Mouse (Mus musculus) lung, postnatal 4 days (tissue): ENCODE measurements at regions not wholly inside any gene's neighbourhood (a gene's known extent, or its start where the extent isn't known, plus 50 kb on each side); places are given as distances from the start of the nearest gene placed in this dataset.
A peak's percentile ranks its signal among the peaks of the same experiment; 100 is the strongest.

ENCODE experiments used
- DNase-seq, 2 experiments: peaks; one replicate each; pipeline ENCODE4 v3.0.0; 2021

DNA sequence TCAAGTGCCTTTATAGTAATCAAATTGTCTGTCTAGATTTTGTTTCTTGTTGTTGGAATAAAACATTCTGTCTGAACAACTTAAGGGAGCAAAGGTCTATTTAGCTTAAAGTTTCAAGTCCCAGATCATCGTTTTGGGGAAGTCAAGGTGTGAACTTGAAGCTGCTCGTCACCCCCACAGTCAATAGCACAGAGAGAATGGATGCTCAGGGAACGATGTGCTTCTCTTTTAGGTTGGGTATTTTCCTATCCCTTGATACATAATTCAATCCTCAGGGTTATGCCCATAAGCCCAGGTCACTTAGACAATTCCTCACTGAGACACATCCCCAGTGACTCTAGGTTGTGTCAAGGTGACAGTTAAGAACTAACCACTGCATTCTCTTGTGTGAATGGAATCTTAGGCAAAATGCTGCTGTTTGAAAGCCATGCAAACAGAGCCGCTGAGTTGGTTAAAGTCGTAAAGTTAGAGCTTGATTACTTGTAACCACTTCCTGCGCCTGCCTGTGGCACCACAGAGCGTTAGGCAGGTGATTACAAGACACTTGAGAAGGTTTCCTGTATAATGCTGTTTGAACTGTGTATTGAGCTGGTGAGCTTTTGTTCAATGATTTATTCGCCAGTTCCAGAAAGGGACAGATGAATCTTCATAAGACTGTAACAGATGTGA is 170.2 kb downstream of the Btg1 start:
- DNase-seq: no peak

DNA sequence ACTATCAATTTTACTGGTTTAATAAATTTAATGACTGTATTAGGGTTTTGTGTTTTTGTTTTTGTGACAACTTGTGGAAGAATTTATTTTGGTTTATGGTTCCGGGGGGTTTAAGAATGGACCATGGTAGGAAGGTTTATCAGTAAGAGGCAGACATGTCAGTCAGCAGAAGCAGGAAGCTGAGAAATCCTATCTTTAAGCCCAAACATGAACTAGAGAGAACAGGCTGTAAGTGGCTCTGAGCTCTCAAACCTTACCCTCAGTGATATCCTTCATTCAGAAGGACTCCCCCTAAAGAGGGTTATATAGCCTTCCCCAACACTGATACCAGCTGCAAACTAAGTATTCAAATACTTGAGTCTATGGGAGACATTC is 170.8 kb downstream of the Btg1 start:
- DNase-seq: no peak

DNA sequence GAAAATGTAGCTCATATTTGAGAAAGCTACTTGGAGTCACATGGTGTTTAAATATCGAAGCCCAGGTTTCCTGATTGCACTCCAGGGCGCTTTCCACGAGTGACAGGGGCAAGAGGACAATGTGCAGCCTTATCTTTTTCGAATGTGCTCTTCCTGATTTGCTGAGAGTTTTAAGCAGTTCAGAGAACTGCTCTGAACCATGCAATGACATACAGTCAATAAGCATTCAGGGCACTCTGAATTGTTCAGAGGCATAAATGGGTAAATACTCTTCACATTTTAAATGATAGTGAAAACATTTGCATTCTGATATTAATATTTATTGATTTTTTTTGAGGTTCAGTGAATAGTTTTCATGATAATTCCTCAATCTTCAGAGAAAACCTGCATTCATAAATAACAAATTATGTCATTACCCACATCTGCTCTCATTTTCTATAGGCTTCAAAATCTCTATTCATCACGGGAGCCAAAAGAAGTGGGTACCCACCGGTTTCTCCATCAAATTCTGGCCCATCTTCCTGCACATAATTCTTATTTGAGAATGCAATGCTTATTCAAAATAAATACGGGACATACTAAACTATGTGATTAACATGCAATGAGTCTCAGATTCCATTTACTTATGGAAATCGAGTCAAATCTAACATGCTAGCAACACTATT is 171.7 kb downstream of the Btg1 start:
- no peak for DNase-seq

DNA sequence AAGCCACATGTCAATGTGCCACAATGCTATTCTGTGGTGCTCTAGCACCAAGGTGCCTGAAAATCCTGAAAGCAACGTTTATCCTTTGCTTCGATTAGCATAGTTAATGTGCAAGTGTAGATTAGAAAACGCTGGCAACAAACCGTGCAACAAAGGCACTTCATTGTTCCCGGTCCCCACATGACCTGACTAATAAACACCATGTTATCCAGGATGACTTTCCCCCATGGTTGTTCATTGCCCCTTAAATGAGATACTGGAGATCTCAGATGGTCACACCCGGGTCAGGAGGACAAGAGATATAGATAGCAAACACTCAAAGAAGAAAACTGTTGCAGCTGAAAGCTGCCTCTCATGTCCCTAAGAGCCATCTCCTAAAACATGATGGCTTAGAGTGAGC is 180.3 kb downstream of the Btg1 start:
- DNase-seq: no peak

DNA sequence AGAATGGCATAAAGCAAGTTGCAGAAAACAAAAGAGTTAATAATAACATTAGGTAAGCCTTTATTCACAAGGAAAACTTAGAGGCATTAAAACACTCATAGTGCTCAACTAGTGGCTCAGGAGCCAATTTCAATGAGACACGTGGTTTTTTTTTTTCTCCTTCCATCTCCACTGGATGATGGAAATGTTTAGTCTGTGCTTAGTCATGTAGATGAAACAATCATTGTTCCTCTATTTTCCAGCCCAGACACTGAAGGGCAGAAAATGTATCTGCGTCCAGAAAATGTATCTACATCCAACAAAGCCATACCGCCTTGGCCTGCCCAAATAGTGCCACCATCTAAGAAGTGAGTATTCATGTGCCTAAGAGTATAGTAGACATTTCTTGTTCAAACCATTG is 184.0 kb downstream of the Btg1 start:
- DNase-seq: no peak

DNA sequence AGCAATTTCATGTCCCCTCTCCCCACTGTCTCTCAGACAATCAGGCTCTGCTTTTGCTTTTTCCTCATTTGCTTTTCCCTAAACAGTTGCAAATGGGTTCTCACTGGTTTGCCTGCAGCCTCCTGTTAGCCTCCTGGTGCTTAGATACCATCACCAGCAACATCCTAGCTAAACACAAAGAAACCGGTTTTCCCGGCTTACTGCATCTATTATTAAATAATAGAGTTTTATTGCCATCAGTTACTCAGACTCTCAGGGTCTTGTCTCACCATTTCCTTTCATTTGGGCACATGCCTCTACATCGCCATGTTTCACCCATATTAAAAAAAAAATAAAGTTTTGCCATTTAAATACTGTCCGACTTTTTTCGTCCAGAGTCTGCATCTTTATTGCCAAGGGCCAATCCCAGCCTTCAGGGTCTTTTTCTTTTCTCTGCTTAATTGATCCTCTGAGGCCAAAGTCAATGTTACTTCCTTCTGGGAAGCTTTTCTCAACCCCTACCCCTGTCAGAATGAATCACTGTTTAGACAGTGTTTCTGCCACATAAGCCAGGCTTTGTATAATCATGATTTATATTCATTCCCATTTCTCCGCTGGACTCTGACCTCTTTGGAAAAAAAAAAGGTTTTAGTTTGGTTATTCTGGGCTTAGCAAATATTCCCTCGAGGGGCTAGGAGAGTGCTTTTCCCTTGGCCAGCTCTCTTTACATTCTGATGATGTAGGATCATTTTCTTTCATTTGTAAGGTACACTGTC is 187.4 kb downstream of the Btg1 start:
- DNase-seq: no peak

DNA sequence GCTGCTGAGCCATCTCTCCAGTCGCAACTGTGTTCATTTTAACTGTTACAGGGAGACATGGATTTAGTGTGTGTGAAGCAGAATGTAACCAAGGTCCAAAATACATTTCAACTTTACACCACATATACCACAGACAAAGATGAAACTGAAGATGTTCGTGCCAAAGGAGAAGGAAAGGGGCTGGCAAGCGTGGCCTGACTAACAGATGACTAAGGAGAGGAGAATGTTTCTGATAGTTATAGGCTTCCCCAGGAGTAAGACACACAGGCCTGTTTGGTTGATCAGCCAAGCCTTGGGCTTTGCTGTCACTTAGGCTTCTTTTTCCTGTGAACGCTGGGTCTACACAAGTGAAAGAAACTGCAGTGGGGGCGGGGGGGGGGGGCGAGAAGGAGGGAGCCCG is 189.8 kb downstream of the Btg1 start:
- DNase-seq: no peak

DNA sequence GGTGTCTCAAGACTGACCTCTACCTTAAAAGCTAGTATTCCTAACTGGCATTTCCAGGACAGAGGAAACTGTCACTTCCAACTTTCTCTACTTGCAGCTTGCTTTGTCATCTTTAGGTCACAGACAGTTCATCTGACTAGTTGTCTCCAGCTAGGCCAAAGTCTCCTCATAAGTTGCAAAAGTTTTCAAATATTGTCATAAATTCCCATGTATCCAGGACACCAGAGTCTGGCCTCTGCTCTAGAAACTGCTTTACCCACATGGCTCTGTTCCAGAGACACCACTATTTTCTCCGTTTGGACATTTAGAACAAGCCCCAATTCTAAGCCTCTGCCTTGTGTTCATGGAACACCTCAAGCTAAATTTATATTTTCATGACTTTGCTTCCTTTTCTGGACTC is 205.0 kb downstream of the Btg1 start:
- no peak for DNase-seq

DNA sequence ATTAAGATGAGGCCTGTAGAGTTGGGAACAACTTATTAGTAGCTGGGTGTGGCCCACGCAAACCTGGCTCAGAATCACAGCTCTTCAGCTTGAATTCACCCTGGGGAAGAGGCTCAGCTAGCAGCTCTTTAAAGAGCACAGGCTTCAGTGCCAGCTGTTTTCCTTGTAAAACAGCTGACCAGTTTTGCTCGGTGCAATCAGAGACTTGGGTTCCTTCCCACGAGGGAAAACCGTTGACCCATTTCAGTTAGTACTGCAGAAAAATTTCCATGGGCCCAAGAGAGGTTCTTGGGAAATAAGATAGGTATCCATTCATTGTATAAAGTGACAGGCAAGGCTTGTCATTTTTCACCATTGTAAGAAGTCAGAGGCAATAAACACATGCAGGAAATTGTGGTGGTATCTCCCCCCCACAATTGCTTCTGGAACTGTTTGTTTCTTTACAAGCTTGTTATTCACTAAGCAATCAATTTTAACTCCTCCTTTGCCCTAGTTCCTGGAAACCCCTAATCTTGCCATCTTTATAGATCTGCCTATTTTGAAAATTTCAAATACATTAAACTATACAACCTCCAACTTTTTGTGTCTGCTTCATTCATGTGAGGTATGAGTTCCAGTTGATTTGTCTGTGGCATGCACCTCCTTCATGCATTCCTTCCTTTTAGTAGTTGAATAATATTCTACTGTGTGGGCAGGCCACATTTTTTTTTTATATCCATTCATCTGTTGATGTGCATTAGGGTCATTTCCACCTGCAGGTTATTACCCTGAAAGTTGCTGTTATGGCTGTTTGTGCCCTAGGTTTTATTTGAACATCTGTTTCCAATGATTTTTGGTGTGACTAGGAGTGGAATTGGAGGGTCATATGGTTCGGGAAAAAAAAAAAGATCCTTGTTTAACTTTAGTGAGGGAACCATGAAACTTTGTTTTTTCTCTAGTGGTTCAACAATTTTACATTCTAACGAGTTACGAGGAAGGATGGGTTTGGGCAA is 205.8 kb downstream of the Btg1 start:
- DNase-seq: peak; percentile 26 to 60

DNA sequence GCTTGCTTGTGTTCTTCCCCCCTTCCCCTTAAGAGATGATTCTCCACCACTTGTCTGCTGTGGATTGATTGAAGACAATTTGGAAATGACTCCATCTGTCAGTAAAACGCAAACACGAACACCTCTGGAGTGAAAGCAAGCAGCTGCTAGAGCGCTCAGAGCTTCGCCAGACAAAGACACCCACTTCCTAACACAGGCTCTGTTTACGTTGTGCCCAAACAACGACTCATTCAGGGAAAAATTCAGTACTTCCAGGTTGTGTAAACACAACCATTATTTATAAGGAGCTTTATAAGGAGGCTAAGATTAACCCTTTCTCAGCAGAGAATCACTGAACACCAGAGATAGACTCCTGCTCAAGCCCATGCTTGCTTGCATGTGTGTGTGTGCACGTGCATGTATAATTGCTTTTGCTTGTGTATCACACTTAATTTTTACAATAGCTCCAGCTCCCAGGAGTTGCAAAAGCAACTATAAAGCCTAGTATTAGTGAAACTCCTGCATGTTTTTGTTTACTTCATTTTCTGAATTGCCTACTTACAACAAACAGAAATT is 209.5 kb downstream of the Btg1 start:
- peak in 1 of 2 experiments; percentile 24 for DNase-seq

DNA sequence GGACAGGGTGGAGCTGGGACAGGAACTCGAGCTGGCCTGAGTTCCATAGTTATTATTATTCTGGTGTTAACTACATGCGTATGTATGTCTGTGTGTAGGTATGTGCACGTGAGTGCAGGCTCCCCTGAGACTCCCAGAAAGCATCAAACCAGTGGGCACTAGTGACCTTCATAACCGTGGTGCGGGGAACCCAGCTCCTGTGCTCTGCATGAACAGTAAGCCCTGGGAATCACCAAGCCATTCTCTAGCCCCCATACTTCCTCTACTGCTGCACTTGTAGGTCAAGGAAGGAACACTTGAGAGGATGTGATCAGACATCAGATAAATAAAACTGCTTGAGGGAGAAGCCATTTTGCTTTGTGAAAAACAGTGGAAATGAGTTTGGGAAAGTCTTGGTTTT is 211.2 kb downstream of the Btg1 start:
- no peak for DNase-seq

DNA sequence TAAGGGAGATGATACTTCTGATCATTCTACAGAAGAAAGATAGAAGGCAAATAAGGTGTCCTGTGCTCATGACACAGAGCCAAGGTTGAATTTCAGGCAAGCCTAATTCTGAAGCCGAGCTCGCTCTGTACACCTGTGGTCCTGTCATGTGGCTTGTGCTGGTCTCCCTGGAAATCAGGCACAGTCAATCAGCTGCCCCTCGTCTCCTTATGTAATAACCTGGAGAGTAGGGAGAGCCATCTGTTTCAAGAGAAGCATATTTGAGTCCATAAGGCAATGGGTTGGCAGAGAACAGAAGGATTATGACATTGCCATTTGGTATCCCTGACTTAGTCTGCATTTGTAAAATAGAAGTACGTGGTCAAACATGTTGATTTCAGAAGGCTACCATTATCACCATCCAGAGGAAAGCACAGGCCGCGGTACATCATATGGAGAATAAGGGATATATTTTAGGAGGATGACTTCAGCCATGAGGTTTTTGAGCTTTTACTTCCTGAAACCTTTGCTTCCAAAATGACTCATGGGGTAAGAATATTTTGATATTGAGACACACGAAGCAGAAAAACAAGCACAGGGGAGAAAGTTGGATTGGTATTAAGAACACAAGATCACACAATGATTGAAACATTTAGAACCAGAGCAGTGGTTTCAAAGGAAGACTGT is 211.9 kb downstream of the Btg1 start:
- DNase-seq: no peak

DNA sequence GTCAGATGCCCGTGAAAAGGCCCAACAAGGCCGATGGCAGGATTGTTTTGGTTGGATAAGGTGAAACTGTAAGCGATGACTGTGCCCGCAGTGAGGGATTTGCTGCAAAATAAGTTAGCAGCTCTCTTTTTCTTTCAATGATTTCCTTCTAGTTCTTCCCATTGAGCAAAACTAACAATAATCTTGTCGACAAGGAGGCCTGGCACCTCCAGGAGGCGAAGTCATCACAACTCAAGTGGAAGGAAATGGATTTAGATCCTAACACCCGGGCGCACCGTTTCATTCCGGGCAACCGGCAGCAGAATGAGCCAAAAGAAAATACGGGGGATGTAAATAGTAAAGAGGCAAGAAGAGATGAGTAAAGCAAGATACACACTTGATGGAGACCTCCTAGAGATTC is 214.3 kb downstream of the Btg1 start:
- no peak for DNase-seq

DNA sequence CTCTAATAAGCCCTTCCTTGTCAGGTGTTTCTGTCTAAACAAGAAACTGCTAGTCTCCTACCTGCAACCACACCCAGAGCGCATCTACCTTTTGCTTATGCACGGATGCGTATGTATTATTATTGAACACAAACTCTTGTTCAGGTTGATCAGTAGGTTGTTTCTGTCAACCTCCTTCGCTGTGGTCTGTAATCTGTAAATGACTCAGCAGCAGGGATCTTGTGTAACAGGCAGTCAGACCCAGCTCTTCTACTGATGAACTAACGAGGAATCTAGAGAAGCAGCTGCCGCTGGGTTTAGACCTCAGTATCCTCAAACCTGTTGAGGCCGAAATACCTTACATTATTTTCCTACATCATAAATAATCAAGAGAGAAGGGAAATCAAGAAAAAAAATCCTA is 220.4 kb downstream of the Btg1 start:
- no peak for DNase-seq

DNA sequence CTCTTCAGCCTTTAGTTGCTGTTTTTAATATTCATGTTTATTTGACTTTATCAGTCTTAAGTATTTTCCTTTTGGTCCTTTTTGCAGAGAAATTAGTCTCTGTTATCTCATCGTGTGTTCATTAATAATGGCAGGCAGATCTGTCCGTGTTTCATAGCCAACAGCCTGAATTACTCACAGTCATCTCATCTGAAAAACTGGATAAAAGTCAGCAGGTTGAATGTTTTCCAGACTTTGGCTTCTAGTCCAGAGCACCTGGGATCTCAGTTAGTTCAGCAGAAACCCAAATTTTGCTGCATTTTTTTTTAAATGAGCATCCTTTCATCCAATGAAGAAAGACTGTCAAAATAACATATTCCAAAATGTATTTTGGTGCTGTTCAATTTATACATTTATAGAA is 224.3 kb downstream of the Btg1 start:
- DNase-seq: no peak

DNA sequence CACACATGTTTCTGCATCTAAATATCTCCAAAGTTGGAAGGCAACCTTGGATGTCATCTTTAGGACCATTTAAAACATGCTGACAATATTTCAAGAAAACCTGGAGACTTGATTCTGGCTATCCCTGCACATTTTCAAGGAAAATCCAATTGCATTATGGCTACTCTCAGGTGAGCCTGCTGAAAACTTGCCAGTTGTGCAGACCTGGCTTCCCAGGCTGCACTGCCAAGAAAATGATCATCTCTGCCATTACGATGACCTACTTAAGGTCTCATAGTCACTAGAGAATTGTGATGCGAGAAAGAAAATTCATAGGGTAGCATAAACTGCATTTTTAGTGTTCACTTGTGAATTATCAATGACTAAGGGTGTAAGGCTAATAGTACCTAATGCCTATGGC is 225.2 kb downstream of the Btg1 start:
- no peak for DNase-seq

DNA sequence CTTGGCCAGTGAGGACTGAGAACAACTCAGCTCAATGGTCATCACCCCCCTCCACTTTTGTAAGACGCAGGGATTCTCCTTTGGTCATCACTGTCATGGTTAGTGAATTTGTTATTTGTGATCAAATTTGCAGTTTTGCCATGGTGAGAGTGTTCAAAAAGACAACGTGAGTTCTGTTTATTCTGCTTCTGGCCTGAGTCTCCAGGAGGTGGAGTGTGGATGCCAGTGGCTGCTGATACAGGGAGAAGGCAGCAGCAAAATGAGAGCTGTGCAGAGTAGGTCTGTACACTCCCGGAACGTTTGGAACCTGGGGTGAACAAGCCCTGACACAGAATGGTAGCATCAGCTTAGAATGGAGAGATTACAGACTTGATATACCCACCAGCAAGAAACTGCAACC is 229.1 kb downstream of the Btg1 start:
- DNase-seq: no peak

DNA sequence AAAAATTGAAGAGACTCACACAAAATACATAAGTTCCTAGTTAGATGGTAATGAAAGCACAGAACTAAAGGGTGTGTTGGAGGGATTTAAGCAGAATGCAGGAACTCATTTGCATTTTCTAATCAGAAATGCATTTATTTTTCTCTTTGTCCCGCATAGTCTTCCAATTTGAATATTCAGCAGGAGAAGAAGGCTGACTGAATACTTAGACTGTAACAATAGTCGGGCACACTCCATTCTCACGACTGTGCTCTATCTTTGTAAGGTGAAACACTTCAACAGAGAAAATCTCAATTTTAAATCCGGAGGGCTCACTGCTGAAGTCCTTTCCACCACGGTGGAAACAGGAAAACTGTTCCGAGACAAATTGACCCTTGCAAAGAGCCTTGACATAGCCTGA is 230.2 kb downstream of the Btg1 start:
- no peak for DNase-seq

DNA sequence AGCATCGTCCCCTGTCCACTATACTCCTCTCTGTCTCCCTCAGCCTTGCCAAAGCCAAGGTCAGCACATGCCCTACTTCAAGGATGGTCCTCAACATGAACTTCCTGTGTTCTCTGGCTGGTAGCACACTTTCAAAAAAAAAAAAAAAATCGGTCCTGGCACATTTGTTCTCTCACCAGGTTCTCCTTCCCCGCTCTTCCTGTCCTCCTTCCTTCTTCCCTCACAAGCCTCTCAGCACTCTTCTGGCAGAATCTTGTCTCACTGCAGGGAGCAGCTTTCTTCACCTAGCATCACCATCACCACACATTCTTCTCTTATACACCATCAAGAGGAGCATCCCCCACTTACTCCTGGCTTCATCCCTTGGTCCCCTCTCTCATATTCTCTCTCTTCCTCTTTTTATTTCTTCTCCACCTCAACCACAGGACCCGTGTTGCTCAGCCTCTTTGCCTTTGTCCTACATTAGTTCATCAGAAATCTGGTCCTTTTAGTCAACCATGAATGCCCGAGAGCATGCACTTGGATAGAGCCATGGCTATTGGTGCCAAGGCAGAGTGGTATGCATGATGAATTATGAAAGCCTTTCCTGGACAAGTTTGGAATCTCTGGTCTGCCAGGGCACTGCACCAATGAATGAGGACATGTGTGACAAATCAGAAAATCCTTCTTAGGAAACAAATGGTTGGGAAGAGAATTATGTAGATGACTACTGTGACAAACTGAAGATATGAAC is 230.8 kb downstream of the Btg1 start:
- no peak for DNase-seq

DNA sequence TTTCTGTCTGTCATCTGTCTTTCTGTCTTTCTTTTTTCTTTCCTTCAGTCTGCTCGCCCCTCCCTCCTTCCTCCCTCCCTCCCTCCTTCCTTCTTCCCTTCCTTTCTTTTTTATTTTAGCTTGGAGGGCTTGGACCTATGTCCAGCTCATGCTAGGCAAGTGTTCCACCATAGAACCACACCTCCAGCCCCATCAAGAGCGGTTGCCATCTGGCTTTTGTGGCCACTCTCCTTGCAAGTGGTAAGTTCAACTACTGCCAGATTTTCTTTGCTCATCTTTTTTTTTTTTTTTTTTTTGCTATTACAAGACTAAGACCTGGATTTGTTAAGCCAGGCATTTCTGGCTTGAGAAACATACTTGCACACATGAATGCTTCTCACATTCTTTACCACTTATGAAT is 231.7 kb downstream of the Btg1 start:
- DNase-seq: no peak

DNA sequence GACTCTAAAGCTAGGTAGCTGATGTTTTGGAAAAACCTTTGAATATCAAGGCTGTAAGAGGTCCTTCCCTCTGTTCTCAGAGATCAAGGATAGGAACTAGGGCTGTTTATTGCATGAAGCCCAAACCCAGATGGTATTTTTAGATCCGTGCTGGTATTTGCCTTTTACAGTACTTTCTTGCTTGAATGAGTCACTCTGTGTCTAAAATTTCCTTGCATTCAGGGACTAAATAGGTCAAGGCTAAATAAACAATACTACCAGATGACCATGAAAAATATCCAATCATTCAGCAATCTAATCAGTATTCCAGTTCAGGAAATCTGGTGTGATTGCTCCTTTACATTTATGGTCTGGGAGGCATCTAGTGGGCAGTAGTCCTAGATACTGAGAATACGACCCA is 243.6 kb downstream of the Btg1 start:
- DNase-seq: no peak

DNA sequence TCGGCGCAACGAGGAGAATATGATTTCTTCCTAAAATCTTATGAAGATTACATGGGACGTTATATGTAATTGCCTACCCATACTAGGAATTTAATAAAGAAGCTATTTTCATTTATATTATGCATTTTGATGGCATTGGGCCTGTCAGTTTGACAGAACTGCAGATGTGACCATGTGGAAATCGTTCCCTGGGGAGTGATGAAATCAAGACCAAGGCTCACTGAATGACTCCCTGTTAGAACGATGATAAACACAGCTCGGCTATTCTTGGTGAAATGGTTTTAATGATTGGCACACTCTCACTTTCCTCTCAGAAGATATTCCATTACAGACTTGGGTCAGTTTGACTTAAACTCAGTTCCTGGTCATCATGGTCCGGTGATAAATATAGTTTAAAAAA is 246.4 kb downstream of the Btg1 start:
- DNase-seq: no peak
